Mouse (Mus musculus): ENCODE data around the gene Zcchc14.
A peak's percentile ranks its signal among the peaks of the same experiment; 100 is the strongest.

Zcchc14 gene

GRCm38 (mm10) chr8:121665329-121665728, 12.6 kb upstream of the Zcchc14 start:
- no peak for DNase-seq (ENCODE audit: low spot score in 2 of 2)

GRCm38 (mm10) chr8:121663101-121663500, 10.4 kb upstream of the Zcchc14 start:
- DNase-seq (ENCODE audit: low spot score in 2 of 2), result no peak

GRCm38 (mm10) chr8:121661631-121662357, 9.1 kb upstream of the Zcchc14 start:
- DNase-seq (ENCODE audit: low spot score in 2 of 2), result no peak

GRCm38 (mm10) chr8:121660602-121661001, 7.9 kb upstream of the Zcchc14 start:
- DNase-seq (ENCODE audit: low spot score in 2 of 2), result no peak

- no peak for DNase-seq (ENCODE audit: low spot score in 2 of 2)
These were observed 2.3 kb upstream of the Zcchc14 start for GRCm38 (mm10) chr8:121654966-121655494.

GRCm38 (mm10) chr8:121654131-121654530, 1.4 kb upstream of the Zcchc14 start:
- no peak for DNase-seq (ENCODE audit: low spot score in 2 of 2)

GRCm38 (mm10) chr8:121653340-121654019, 779 bp upstream of the Zcchc14 start:
- DNase-seq (ENCODE audit: low spot score in 2 of 2), result no peak

GRCm38 (mm10) chr8:121651874-121652361, 783 bp downstream of the Zcchc14 start:
- peak in 1 of 2 experiments; percentile 46 for DNase-seq (ENCODE audit: low spot score in 2 of 2)

GRCm38 (mm10) chr8:121651308-121651873, 1.3 kb downstream of the Zcchc14 start:
- no peak for DNase-seq (ENCODE audit: low spot score in 2 of 2)

- no peak for DNase-seq (ENCODE audit: low spot score in 2 of 2)
These were observed 2.1 kb downstream of the Zcchc14 start for GRCm38 (mm10) chr8:121650389-121651307.

GRCm38 (mm10) chr8:121649904-121650303, 2.8 kb downstream of the Zcchc14 start:
- DNase-seq (ENCODE audit: low spot score in 2 of 2), result no peak

GRCm38 (mm10) chr8:121649423-121649822, 3.3 kb downstream of the Zcchc14 start:
- no peak for DNase-seq (ENCODE audit: low spot score in 2 of 2)

GRCm38 (mm10) chr8:121648451-121648850, 4.2 kb downstream of the Zcchc14 start:
- DNase-seq (ENCODE audit: low spot score in 2 of 2), result no peak

GRCm38 (mm10) chr8:121647511-121648215, 5.0 kb downstream of the Zcchc14 start:
- no peak for DNase-seq (ENCODE audit: low spot score in 2 of 2)

GRCm38 (mm10) chr8:121643384-121643783, 9.3 kb downstream of the Zcchc14 start:
- DNase-seq (ENCODE audit: low spot score in 2 of 2), result no peak

- no peak for DNase-seq (ENCODE audit: low spot score in 2 of 2)
These were observed 9.9 kb downstream of the Zcchc14 start for GRCm38 (mm10) chr8:121642804-121643203.

- no peak for DNase-seq (ENCODE audit: low spot score in 2 of 2)
These were observed 16.5 kb downstream of the Zcchc14 start for GRCm38 (mm10) chr8:121636180-121636579.

GRCm38 (mm10) chr8:121635534-121635933, 17.2 kb downstream of the Zcchc14 start:
- DNase-seq (ENCODE audit: low spot score in 2 of 2), result no peak

GRCm38 (mm10) chr8:121632401-121632800, 20.3 kb downstream of the Zcchc14 start:
- DNase-seq (ENCODE audit: low spot score in 2 of 2), result no peak

- DNase-seq (ENCODE audit: low spot score in 2 of 2), result no peak
These were observed 21.0 kb downstream of the Zcchc14 start for GRCm38 (mm10) chr8:121631645-121632071.

- DNase-seq (ENCODE audit: low spot score in 2 of 2), result no peak
These were observed 24.0 kb downstream of the Zcchc14 start for GRCm38 (mm10) chr8:121628681-121629080.

All from frontal cortex, postnatal 14 days (tissue).